Mouse (Mus musculus) liver, adult 2 months (tissue): Measurements from ENCODE around the gene Ppm1l.

Experiments
- CTCF ChIP-seq: fragments of 200-500 bp; IDR thresholded peaks from 2 replicates; pipeline ENCODE4 v1.5.1; 2011; ENCODE audit warnings: low read depth, low read length, control low read depth
- POLR2A ChIP-seq: fragments of 200-500 bp; IDR thresholded peaks from 2 replicates; pipeline ENCODE4 v1.6.1; 2011; ENCODE audit warnings: low read length, control low read depth; ENCODE audit not compliant: insufficient read depth; ENCODE audit errors: extremely low read depth

DNA sequence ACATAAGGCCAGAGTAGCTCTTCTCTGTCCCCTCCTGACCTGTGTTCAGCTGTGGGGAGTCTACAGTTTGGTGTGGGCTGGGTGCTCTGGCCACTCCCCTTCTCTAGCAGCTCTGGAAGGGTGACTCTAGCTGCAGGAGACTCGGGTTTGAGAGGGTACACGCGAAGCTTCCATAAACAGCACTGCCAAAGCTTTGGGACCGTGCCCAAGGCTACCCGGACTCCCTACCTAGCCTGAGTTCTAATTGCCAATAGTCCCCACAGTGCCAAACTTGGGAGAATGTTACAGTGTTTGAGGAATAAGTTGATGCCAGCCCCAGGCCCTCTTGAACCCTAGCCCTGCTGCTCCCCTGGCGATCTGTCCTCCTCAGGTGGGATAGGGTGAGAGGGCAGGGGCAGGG is 238.8 kb downstream of the Ppm1l start:
- TF ChIP-seq CTCF (no peak), POLR2A (no peak)
